Mouse (Mus musculus) lung, embryonic 15.5 days (tissue): ENCODE results near the gene Rnf166. TPM values are rescaled to one million over a fixed set of nuclear protein-coding genes. Genes with fewer than 3 reads are reported as not detected.
A peak's percentile ranks its signal among the peaks of the same experiment; 100 is the strongest.

Experiments
- ATAC-seq: fragments of 200-750 bp; cut with Nextera tagmentation; 2 replicates; pipeline ENCODE4 v1.8.0; 2017; ENCODE audit warnings: moderate number of reproducible peaks, borderline replicate concordance; ENCODE audit not compliant: low FRiP score, low TSS enrichment; ENCODE audit errors: extremely low read depth
- H3K27ac ChIP-seq: fragments of 300-500 bp; sonication (generic); 2 replicates; pipeline ENCODE4 v1.5.1; 2015; ENCODE audit warnings: moderate library complexity, mild to moderate bottlenecking, inconsistent platforms
- H3K27me3 ChIP-seq: fragments of 300-500 bp; sonication (generic); 2 replicates; pipeline ENCODE4 v1.6.1; 2015; ENCODE audit warnings: inconsistent platforms
- H3K36me3 ChIP-seq: fragments of 300-500 bp; sonication (generic); 2 replicates; pipeline ENCODE4 v1.6.1; 2015; ENCODE audit warnings: inconsistent platforms
- H3K4me1 ChIP-seq: fragments of 300-500 bp; sonication (generic); 2 replicates; pipeline ENCODE4 v1.6.1; 2015; ENCODE audit warnings: inconsistent platforms
- H3K4me2 ChIP-seq: fragments of 300-500 bp; sonication (generic); 2 replicates; pipeline ENCODE4 v1.6.1; 2015; ENCODE audit warnings: inconsistent platforms, mild to moderate bottlenecking, moderate library complexity
- H3K4me3 ChIP-seq: fragments of 300-500 bp; sonication (generic); 2 replicates; pipeline ENCODE4 v1.5.1; 2015; ENCODE audit warnings: mild to moderate bottlenecking, inconsistent platforms
- H3K9ac ChIP-seq: fragments of 300-500 bp; sonication (generic); 2 replicates; pipeline ENCODE4 v1.6.1; 2015; ENCODE audit warnings: inconsistent platforms
- H3K9me3 ChIP-seq: fragments of 300-500 bp; sonication (generic); 2 replicates; pipeline ENCODE4 v1.6.1; 2016; ENCODE audit warnings: inconsistent platforms
- WGBS: fragments of 180-500 bp; shearing (Covaris S2); methylation state at CpG from one replicate; pipeline ENCODE4 v1.1.7; 2015; 5-methylcytosine and 5-hydroxymethylcytosine counted together
- polyA plus RNA-seq: library from polyadenylated mRNA; unstranded; fragments of >200 nt; fragmentation: Nextera tagmentation; extraction: Ambion mirVana; gene quantifications from 2 replicates; pipeline ENCODE4 v1.2.1, GENCODE M21; 2015

Gene Rnf166
- polyA plus RNA-seq, 1 experiment from 2014 or later, result 43.9 TPM

GRCm38 (mm10) chr8:122464985-122465384 lies 10.9 kb downstream of the Rnf166 start:
- Histone ChIP-seq H3K9ac (no peak overlapping the region), H3K4me2 (no peak overlapping the region), H3K4me3 (no peak overlapping the region), H3K9me3 (no peaks in the 10 kb centered on the region), H3K36me3 (peaks cover 10% of the 10 kb centered on the region), H3K27me3 (peaks cover 28% of the 10 kb centered on the region), H3K4me1 (peaks cover 30% of the 10 kb centered on the region), H3K27ac (no peak overlapping the region)
- 65% methylated on average over 7 of the region's 7 CpGs for WGBS
- no peak for ATAC-seq

GRCm38 (mm10) chr8:122463651-122464640 lies 11.9 kb downstream of the Rnf166 start:
- H3K4me3 ChIP-seq, result no peak overlapping the region
- no peaks in the 10 kb centered on the region for H3K9me3 ChIP-seq
- no peak overlapping the region for H3K9ac ChIP-seq
- 28% methylated on average over 12 of the region's 12 CpGs for WGBS
- peak overlapping the region; percentile 27; the same call in 1 of the 2 replicates for H3K27ac ChIP-seq
- no peak for ATAC-seq
- no peak overlapping the region for H3K4me2 ChIP-seq
- peaks cover 37% of the 10 kb centered on the region for H3K27me3 ChIP-seq
- H3K36me3 ChIP-seq, result peaks cover 10% of the 10 kb centered on the region
- H3K4me1 ChIP-seq, result peaks cover 34% of the 10 kb centered on the region

GRCm38 (mm10) chr8:122462510-122462909 lies 13.4 kb downstream of the Rnf166 start:
- Histone ChIP-seq H3K36me3 (peaks cover 5% of the 10 kb centered on the region), H3K4me2 (no peak overlapping the region), H3K4me3 (no peak overlapping the region), H3K9ac (no peak overlapping the region), H3K27ac (no peak overlapping the region), H3K27me3 (peaks cover 42% of the 10 kb centered on the region), H3K4me1 (peaks cover 34% of the 10 kb centered on the region), H3K9me3 (no peaks in the 10 kb centered on the region)
- 67% methylated on average over 8 of the region's 8 CpGs for WGBS
- no peak for ATAC-seq

- Histone ChIP-seq H3K4me2 (no peak overlapping the region), H3K27me3 (peaks cover 46% of the 10 kb centered on the region), H3K9me3 (no peaks in the 10 kb centered on the region), H3K36me3 (peaks cover under 1% of the 10 kb centered on the region), H3K4me1 (peaks cover 34% of the 10 kb centered on the region), H3K4me3 (no peak overlapping the region), H3K27ac (no peak overlapping the region), H3K9ac (no peak overlapping the region)
- 59% methylated on average over 11 of the region's 11 CpGs for WGBS
- no peak for ATAC-seq
Observed at GRCm38 (mm10) chr8:122461473-122462148, 14.3 kb downstream of the Rnf166 start.

- H3K9ac ChIP-seq, result peak within 1 kb of the TSS; percentile 32
- peaks cover 34% of the 10 kb centered on the region for H3K4me1 ChIP-seq
- peak; percentile 76 for ATAC-seq
- H3K27ac ChIP-seq, result 0 out of 2 replicates have a peak within 1 kb of the TSS, but pooled peaks have one; percentile 27
- H3K27me3 ChIP-seq, result peaks cover 46% of the 10 kb centered on the region
- 1% methylated on average over 56 of the region's 56 CpGs for WGBS
- peak within 1 kb of the TSS; percentile 57 for H3K4me2 ChIP-seq
- H3K36me3 ChIP-seq, result no peaks in the 10 kb centered on the region; the same call in 1 of the 2 replicates
- H3K4me3 ChIP-seq, result peak within 1 kb of the TSS; percentile 37
- H3K9me3 ChIP-seq, result no peaks in the 10 kb centered on the region
Observed at GRCm38 (mm10) chr8:122460524-122461472, 15.1 kb downstream of the Rnf166 start, which contains the start of gene Snai3. Gene Snai3 (minus strand): TSS chr8:122460733.

GRCm38 (mm10) chr8:122459990-122460389 lies 15.9 kb downstream of the Rnf166 start:
- 20% methylated on average over 7 of the region's 7 CpGs for WGBS
- H3K36me3 ChIP-seq, result no peaks in the 10 kb centered on the region
- H3K9me3 ChIP-seq, result no peaks in the 10 kb centered on the region
- peak; percentile 13; the same call in 1 of the 2 replicates for ATAC-seq
- H3K4me3 ChIP-seq, result peak overlapping the region; percentile 37
- peak overlapping the region; percentile 32 for H3K9ac ChIP-seq
- peaks cover 46% of the 10 kb centered on the region for H3K27me3 ChIP-seq
- no peak overlapping the region for H3K27ac ChIP-seq
- H3K4me2 ChIP-seq, result peak overlapping the region; percentile 57
- peaks cover 34% of the 10 kb centered on the region for H3K4me1 ChIP-seq

- Histone ChIP-seq H3K4me1 (peaks cover 33% of the 10 kb centered on the region), H3K36me3 (no peaks in the 10 kb centered on the region), H3K4me3 (no peak overlapping the region; the same call in 1 of the 2 replicates), H3K9me3 (no peaks in the 10 kb centered on the region), H3K9ac (no peak overlapping the region), H3K27ac (no peak overlapping the region), H3K4me2 (no peak overlapping the region), H3K27me3 (peaks cover 46% of the 10 kb centered on the region)
- no peak for ATAC-seq
- WGBS, result 50% methylated on average over 6 of the region's 6 CpGs
Observed at GRCm38 (mm10) chr8:122459218-122459900, 16.5 kb downstream of the Rnf166 start.

GRCm38 (mm10) chr8:122457171-122457570 lies 18.7 kb downstream of the Rnf166 start:
- H3K27me3 ChIP-seq, result peaks cover 39% of the 10 kb centered on the region

GRCm38 (mm10) chr8:122454409-122454808 lies 21.5 kb downstream of the Rnf166 start:
- WGBS, result 75% methylated on average over 6 of the region's 6 CpGs
- no peak overlapping the region for H3K4me2 ChIP-seq
- H3K27me3 ChIP-seq, result peaks cover 13% of the 10 kb centered on the region; the same call in 1 of the 2 replicates
- no peak for ATAC-seq
- no peaks in the 10 kb centered on the region for H3K36me3 ChIP-seq
- no peak overlapping the region for H3K27ac ChIP-seq
- no peak overlapping the region for H3K4me3 ChIP-seq
- H3K4me1 ChIP-seq, result no peaks in the 10 kb centered on the region
- H3K9ac ChIP-seq, result no peak overlapping the region
- no peaks in the 10 kb centered on the region for H3K9me3 ChIP-seq

More at GRCm38 (mm10) chr8:122457171-122457570, 18.7 kb downstream of the Rnf166 start:
- Histone ChIP-seq H3K4me3 (no peak overlapping the region), H3K27ac (no peak overlapping the region), H3K9me3 (no peaks in the 10 kb centered on the region), H3K4me1 (peaks cover 20% of the 10 kb centered on the region), H3K9ac (no peak overlapping the region), H3K4me2 (no peak overlapping the region), H3K36me3 (no peaks in the 10 kb centered on the region)
- no peak for ATAC-seq
- 54% methylated on average over 11 of the region's 11 CpGs for WGBS

GRCm38 (mm10) chr8:122452154-122452553 lies 23.7 kb downstream of the Rnf166 start:
- Histone ChIP-seq H3K9me3 (no peaks in the 10 kb centered on the region), H3K27ac (no peak overlapping the region), H3K36me3 (no peaks in the 10 kb centered on the region), H3K4me3 (no peak overlapping the region), H3K4me1 (no peaks in the 10 kb centered on the region), H3K27me3 (peaks cover under 1% of the 10 kb centered on the region; the same call in 1 of the 2 replicates), H3K4me2 (no peak overlapping the region), H3K9ac (no peak overlapping the region)
- no peak for ATAC-seq
- 76% methylated on average over 10 of the region's 10 CpGs for WGBS
